Mouse (Mus musculus): Measurements from ENCODE around the gene Gm13271. TPM values are rescaled to one million over a fixed set of nuclear protein-coding genes. Genes with fewer than 3 reads are reported as not detected.
A peak's percentile ranks its signal among the peaks of the same experiment; 100 is the strongest.
"Not testable (repeated sequence)": the region's sequence is repeated elsewhere in the genome, so short reads cannot be mapped to it uniquely, and the experiment has no call there.

Gene Gm13271
- polyA plus RNA-seq, 1 experiment: not detected

DNA sequence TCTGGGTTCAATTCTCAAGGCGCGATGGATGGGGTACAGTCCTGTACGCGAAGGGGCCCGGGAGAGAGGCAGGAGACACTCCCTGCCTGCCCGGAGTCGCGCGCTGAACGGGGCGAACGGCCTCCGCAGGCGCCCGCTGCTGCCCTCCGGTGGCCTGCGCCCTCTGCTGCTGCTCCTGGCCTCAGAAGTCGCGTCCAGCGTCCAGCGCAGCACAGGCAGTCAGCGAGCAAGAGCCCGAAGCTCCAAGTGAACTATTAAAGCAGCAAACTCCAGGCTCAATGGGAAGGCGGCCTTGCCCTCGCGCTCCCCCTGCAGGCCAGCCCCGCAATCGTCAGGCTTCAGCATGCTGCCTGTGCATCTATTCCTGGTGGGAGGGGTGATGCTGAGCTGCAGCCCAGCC, 5.8 kb downstream of the Gm13271 start:
- H3K4me3 ChIP-seq (ENCODE audit: control insufficient read depth, insufficient read depth, low read length): peak overlapping the region; percentile 86
- H3K4me1 ChIP-seq (replicated peaks; ENCODE audit: control insufficient read depth, insufficient read depth, low read length); H3K36me3 ChIP-seq (ENCODE audit: control insufficient read depth, insufficient read depth, low read length); H3K27me3 ChIP-seq (ENCODE audit: control insufficient read depth, insufficient read depth, low read length); H3K27ac ChIP-seq (ENCODE audit: control insufficient read depth, insufficient read depth, low read length): not testable (repeated sequence)
- 0 out of 2 replicates have a peak, but pooled peaks have one; percentile 23 for TF ChIP-seq POLR2A (IDR thresholded peaks at IDR 0.05; ENCODE audit: control insufficient read depth, extremely low read depth, insufficient read depth, low read length, poor library complexity)
- 1% methylated on average over 26 of the region's 28 CpGs for WGBS
- peak; percentile 35 for DNase-seq

DNA sequence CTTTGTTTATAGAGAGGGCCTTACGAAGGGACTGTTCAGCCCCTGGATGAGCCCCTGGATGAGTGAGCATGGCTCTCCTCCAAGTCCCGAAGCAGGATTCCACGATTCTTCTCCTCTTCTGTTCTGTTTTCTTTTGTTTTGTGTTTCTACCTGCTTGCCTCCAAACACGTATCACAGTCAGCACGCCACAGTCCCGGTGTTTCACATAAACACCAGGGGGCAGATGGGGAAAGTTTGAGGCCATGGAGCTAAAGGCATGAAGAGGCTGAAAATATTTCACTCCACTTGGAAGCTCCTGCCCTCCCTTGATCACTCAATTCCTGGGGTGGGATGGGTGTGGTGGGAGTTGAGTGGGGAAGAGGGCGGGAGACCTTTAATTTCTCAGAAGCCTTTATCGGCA, 7.1 kb downstream of the Gm13271 start:
- not testable (repeated sequence) for H3K27me3 ChIP-seq (ENCODE audit: control insufficient read depth, insufficient read depth, low read length)

DNA sequence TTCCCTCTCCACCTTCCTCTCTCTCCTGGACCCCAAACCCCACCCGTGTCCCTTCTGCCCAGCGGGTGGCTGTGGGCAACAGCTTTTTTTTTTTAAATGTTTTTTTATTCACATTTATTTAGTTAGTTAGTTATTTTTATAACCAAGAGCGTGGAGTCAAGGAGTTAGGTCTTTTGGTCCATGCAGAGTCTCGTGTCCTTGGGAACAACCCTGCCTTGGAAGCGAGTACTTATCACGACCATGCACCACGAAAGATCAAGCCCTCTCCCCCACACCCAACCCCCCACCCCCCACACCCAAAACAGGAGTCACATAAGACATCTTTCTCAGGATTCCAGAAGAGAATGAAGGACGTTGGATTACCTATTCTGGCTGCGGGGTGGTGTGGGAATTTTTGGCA, 7.7 kb downstream of the Gm13271 start:
- 63% methylated on average over 9 of the region's 9 CpGs for WGBS
- not testable (repeated sequence) for H3K4me1 ChIP-seq (replicated peaks; ENCODE audit: control insufficient read depth, insufficient read depth, low read length); H3K36me3 ChIP-seq (ENCODE audit: control insufficient read depth, insufficient read depth, low read length); H3K4me3 ChIP-seq (ENCODE audit: control insufficient read depth, insufficient read depth, low read length); H3K27me3 ChIP-seq (ENCODE audit: control insufficient read depth, insufficient read depth, low read length); H3K27ac ChIP-seq (ENCODE audit: control insufficient read depth, insufficient read depth, low read length)
- peak; percentile 28 for DNase-seq

More for the DNA sequence above, 7.1 kb downstream of the Gm13271 start:
- not testable (repeated sequence) for H3K4me1 ChIP-seq (replicated peaks; ENCODE audit: control insufficient read depth, insufficient read depth, low read length); H3K27ac ChIP-seq (ENCODE audit: control insufficient read depth, insufficient read depth, low read length); H3K4me3 ChIP-seq (ENCODE audit: control insufficient read depth, insufficient read depth, low read length); H3K36me3 ChIP-seq (ENCODE audit: control insufficient read depth, insufficient read depth, low read length)
- WGBS: 80% methylated on average over 6 of the region's 8 CpGs
- DNase-seq: peak; percentile 95

DNA sequence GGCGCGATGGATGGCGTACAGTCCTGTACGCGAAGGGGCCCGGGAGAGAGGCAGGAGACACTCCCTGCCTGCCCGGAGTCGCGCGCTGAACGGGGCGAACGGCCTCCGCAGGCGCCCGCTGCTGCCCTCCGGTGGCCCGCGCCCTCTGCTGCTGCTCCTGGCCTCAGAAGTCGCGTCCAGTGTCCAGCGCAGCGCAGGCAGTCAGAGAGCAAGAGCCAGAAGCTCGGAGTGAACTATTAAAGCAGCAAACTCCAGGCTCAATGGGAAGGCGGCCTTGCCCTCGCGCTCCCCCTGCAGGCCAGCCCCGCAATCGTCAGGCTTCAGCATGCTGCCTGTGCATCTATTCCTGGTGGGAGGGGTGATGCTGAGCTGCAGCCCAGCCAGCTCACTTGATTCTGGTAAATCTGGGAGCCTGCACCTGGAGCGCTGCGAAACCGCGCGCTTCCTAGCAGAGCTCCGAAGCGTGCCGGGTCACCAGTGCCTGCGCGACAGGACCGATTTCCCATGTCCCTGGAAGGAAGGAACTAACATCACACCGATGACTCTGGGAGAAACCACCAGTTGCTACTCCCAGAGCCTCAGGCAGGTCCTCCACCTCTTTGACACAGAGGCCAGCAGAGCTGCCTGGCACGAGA, 8.8 kb downstream of the Gm13271 start:
- TF ChIP-seq CTCF (IDR thresholded peaks at IDR 0.05; ENCODE audit: borderline replicate concordance, control insufficient read depth, extremely low read depth, insufficient read depth, low read length, poor library complexity): peak; percentile 43; the same call in 1 of the 2 replicates
- H3K36me3 ChIP-seq (ENCODE audit: control insufficient read depth, insufficient read depth, low read length); H3K4me1 ChIP-seq (replicated peaks; ENCODE audit: control insufficient read depth, insufficient read depth, low read length); H3K27me3 ChIP-seq (ENCODE audit: control insufficient read depth, insufficient read depth, low read length); H3K27ac ChIP-seq (ENCODE audit: control insufficient read depth, insufficient read depth, low read length): not testable (repeated sequence)
- 1% methylated on average over 34 of the region's 42 CpGs for WGBS
- peak; percentile 19 for DNase-seq
- H3K4me3 ChIP-seq (ENCODE audit: control insufficient read depth, insufficient read depth, low read length): peak overlapping the region; percentile 85

DNA sequence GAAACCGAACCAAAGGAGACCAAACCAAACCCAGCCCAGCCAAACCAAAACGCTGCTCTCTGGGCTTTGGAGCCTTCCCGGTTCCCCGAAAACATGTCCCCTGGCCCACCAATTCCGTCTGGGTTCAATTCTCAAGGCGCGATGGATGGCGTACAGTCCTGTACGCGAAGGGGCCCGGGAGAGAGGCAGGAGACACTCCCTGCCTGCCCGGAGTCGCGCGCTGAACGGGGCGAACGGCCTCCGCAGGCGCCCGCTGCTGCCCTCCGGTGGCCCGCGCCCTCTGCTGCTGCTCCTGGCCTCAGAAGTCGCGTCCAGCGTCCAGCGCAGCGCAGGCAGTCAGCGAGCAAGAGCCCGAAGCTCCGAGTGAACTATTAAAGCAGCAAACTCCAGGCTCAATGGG, 18.9 kb downstream of the Gm13271 start, which contains the start of gene Gm13290:
Gene Gm13290, plus strand, starts transcription at position 301 of the 400 bp plus-strand sequence.
- H3K27ac ChIP-seq (ENCODE audit: control insufficient read depth, insufficient read depth, low read length); DNase-seq; H3K27me3 ChIP-seq (ENCODE audit: control insufficient read depth, insufficient read depth, low read length); H3K36me3 ChIP-seq (ENCODE audit: control insufficient read depth, insufficient read depth, low read length); H3K4me1 ChIP-seq (replicated peaks; ENCODE audit: control insufficient read depth, insufficient read depth, low read length); H3K4me3 ChIP-seq (ENCODE audit: control insufficient read depth, insufficient read depth, low read length): not testable (repeated sequence)
- no CpG with 5 or more reads among the region's 32 CpGs for WGBS

DNA sequence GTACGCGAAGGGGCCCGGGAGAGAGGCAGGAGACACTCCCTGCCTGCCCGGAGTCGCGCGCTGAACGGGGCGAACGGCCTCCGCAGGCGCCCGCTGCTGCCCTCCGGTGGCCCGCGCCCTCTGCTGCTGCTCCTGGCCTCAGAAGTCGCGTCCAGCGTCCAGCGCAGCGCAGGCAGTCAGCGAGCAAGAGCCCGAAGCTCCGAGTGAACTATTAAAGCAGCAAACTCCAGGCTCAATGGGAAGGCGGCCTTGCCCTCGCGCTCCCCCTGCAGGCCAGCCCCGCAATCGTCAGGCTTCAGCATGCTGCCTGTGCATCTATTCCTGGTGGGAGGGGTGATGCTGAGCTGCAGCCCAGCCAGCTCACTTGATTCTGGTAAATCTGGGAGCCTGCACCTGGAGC, 22.0 kb downstream of the Gm13271 start, which contains the start of gene Gm13289:
Gene Gm13289, plus strand, starts transcription at position 301 of the 400 bp plus-strand sequence.
- not testable (repeated sequence) for H3K4me3 ChIP-seq (ENCODE audit: control insufficient read depth, insufficient read depth, low read length); H3K36me3 ChIP-seq (ENCODE audit: control insufficient read depth, insufficient read depth, low read length); DNase-seq; H3K4me1 ChIP-seq (replicated peaks; ENCODE audit: control insufficient read depth, insufficient read depth, low read length); H3K27ac ChIP-seq (ENCODE audit: control insufficient read depth, insufficient read depth, low read length); H3K27me3 ChIP-seq (ENCODE audit: control insufficient read depth, insufficient read depth, low read length)
- no CpG with 5 or more reads among the region's 29 CpGs for WGBS

DNA sequence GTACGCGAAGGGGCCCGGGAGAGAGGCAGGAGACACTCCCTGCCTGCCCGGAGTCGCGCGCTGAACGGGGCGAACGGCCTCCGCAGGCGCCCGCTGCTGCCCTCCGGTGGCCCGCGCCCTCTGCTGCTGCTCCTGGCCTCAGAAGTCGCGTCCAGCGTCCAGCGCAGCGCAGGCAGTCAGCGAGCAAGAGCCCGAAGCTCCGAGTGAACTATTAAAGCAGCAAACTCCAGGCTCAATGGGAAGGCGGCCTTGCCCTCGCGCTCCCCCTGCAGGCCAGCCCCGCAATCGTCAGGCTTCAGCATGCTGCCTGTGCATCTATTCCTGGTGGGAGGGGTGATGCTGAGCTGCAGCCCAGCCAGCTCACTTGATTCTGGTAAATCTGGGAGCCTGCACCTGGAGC, 24.9 kb downstream of the Gm13271 start, which contains the start of gene Gm13272:
Gene Gm13272, plus strand, starts transcription at position 301 of the 400 bp plus-strand sequence.
- DNase-seq; H3K4me1 ChIP-seq (replicated peaks; ENCODE audit: control insufficient read depth, insufficient read depth, low read length); H3K27ac ChIP-seq (ENCODE audit: control insufficient read depth, insufficient read depth, low read length); H3K4me3 ChIP-seq (ENCODE audit: control insufficient read depth, insufficient read depth, low read length); H3K36me3 ChIP-seq (ENCODE audit: control insufficient read depth, insufficient read depth, low read length); H3K27me3 ChIP-seq (ENCODE audit: control insufficient read depth, insufficient read depth, low read length): not testable (repeated sequence)
- WGBS: no CpG with 5 or more reads among the region's 29 CpGs

DNA sequence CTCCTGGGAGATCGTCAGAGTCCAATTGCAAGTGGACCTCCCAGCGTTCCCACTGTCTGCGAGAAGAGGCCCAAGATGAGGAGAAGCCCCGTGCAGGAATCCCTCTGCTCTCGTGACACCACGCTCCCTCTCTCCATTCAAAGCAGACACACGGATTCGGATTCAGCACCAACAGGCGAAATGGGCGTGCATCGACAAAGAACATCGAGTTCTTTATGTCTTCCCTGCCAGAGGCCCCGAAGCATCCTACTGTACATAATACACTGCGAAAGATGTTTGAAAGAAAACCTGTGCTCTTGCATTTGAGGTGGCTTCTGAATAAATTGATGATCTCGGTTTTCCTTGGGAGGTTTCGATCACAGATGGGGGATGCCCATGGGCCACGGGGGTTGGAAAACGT, 25.7 kb downstream of the Gm13271 start:
- not testable (repeated sequence) for H3K4me3 ChIP-seq (ENCODE audit: control insufficient read depth, insufficient read depth, low read length); H3K4me1 ChIP-seq (replicated peaks; ENCODE audit: control insufficient read depth, insufficient read depth, low read length); H3K27ac ChIP-seq (ENCODE audit: control insufficient read depth, insufficient read depth, low read length); DNase-seq; H3K36me3 ChIP-seq (ENCODE audit: control insufficient read depth, insufficient read depth, low read length); H3K27me3 ChIP-seq (ENCODE audit: control insufficient read depth, insufficient read depth, low read length)
- WGBS: 71% methylated on average over 16 of the region's 18 CpGs

DNA sequence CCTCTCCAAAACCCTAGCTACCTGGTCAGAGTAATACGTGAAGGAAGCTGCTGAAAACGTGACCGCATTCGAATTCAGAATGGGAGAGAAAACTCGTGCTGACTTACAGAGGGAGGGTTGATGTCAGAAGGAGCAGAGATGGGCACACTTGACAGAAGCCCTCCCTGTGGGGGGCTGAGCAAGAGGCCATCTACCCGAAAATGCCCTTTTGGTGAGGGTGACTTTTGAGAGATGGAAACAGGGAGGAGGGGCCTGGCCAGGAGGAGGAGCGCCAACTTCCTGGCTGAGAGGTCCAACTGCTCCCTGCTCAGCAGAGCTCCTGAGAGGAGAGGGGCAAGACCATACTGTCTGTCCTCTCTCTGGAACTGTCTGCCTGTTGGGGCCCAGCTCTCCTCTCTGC, 27.2 kb downstream of the Gm13271 start, which contains the start of gene Ifnz:
Gene Ifnz, plus strand, starts transcription at position 301 of the 400 bp plus-strand sequence.
- not testable (repeated sequence) for DNase-seq; H3K36me3 ChIP-seq (ENCODE audit: control insufficient read depth, insufficient read depth, low read length); H3K4me1 ChIP-seq (replicated peaks; ENCODE audit: control insufficient read depth, insufficient read depth, low read length); H3K27ac ChIP-seq (ENCODE audit: control insufficient read depth, insufficient read depth, low read length); H3K27me3 ChIP-seq (ENCODE audit: control insufficient read depth, insufficient read depth, low read length)
- peak within 1 kb of the TSS; percentile 54 for H3K4me3 ChIP-seq (ENCODE audit: control insufficient read depth, insufficient read depth, low read length)
- 6% methylated on average over 5 of the region's 7 CpGs for WGBS

DNA sequence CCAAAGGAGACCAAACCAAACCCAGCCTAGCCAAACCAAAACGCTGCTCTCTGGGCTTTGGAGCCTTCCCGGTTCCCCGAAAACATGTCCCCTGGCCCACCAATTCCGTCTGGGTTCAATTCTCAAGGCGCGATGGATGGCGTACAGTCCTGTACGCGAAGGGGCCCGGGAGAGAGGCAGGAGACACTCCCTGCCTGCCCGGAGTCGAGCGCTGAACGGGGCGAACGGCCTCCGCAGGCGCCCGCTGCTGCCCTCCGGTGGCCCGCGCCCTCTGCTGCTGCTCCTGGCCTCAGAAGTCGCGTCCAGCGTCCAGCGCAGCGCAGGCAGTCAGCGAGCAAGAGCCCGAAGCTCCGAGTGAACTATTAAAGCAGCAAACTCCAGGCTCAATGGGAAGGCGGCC, 27.7 kb downstream of the Gm13271 start:
- H3K4me1 ChIP-seq (replicated peaks; ENCODE audit: control insufficient read depth, insufficient read depth, low read length); H3K27ac ChIP-seq (ENCODE audit: control insufficient read depth, insufficient read depth, low read length); H3K36me3 ChIP-seq (ENCODE audit: control insufficient read depth, insufficient read depth, low read length); H3K27me3 ChIP-seq (ENCODE audit: control insufficient read depth, insufficient read depth, low read length); DNase-seq: not testable (repeated sequence)
- peak overlapping the region; percentile 54 for H3K4me3 ChIP-seq (ENCODE audit: control insufficient read depth, insufficient read depth, low read length)
- WGBS: 0% methylated on average over 19 of the region's 31 CpGs

DNA sequence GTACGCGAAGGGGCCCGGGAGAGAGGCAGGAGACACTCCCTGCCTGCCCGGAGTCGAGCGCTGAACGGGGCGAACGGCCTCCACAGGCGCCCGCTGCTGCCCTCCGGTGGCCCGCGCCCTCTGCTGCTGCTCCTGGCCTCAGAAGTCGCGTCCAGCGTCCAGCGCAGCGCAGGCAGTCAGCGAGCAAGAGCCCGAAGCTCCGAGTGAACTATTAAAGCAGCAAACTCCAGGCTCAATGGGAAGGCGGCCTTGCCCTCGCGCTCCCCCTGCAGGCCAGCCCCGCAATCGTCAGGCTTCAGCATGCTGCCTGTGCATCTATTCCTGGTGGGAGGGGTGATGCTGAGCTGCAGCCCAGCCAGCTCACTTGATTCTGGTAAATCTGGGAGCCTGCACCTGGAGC, 30.7 kb downstream of the Gm13271 start, which contains the start of gene Gm13276:
Gene Gm13276, plus strand, starts transcription at position 301 of the 400 bp plus-strand sequence.
- no CpG with 5 or more reads among the region's 27 CpGs for WGBS
- H3K27ac ChIP-seq (ENCODE audit: control insufficient read depth, insufficient read depth, low read length); H3K27me3 ChIP-seq (ENCODE audit: control insufficient read depth, insufficient read depth, low read length); H3K36me3 ChIP-seq (ENCODE audit: control insufficient read depth, insufficient read depth, low read length); H3K4me3 ChIP-seq (ENCODE audit: control insufficient read depth, insufficient read depth, low read length); H3K4me1 ChIP-seq (replicated peaks; ENCODE audit: control insufficient read depth, insufficient read depth, low read length); DNase-seq: not testable (repeated sequence)
